Comparison of ENCODE assay signal across 8 mouse cellular contexts in the genomic region with DNA sequence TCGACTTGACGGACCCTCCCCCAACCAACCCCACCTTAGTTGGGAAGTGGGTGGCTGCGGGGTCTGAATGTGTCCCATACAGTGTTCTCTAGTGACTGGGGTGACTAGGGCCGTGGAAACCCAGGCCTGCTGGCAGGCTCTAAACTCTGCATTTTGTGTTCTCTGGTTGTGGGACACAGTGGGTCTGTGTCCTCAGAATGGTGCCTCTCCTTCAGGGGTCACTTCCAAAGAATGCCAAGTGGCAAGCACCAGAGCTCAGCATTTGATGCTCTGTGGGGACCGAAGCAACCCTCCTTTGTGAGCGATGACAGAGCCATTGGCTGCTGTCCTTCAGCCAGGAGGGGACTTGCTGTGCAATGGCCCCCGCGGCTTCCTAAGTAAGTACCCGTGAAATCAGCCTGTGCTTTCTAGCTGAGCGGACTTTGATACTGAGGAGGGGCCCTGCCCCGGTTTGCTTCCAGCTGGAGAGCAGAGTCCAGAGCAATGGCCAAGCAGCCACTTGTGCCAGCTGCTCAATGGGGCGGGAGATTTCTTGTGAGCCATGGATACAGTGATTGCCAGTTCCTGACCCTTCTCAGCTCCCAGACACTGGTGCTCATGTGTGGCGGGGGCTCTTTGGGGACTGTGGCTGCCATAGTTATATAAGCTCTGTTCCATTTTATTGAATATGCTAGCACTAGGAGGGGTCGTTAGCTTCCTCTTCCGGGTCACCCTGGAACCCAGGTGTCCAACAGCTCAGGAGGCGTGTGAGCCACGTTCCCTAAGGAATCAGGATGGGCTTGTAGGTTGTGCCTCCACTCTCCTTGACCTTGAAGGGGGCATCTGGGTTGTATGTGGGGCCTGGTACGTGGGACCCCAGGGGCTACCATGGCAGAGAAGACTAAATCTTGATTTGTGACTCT.
A peak's percentile ranks its signal among the peaks of the same experiment; 100 is the strongest.
DNase-seq lines count a peak whose midpoint lies in the region; ATAC-seq lines count a peak whose summit lies in the region.

No protein-coding gene starts in this region.

- no peak for ATAC-seq in forebrain, embryonic 12.5 days (ENCODE audit: low FRiP score)
- peak; percentile 82 for ATAC-seq in kidney, embryonic 16.5 days (ENCODE audit: low FRiP score, low TSS enrichment)
- peak; percentile 82 for ATAC-seq in midbrain, embryonic 16.5 days

- H3K27ac ChIP-seq in forebrain, embryonic 12.5 days = peak overlapping the region; percentile 44; the same call in 1 of the 2 replicates
- H3K27ac ChIP-seq in kidney, embryonic 16.5 days (ENCODE audit: low read length) = peak overlapping the region; percentile 21
- no peak overlapping the region for H3K27ac ChIP-seq in midbrain, embryonic 16.5 days (ENCODE audit: low read length)

- DNase-seq in layer of hippocampus, adult 9-11 months = peak; percentile 26
- DNase-seq in layer of hippocampus, adult 9-10 months (ENCODE audit: low spot score) = no peak
- no peak for DNase-seq in MN1 (ENCODE audit: low spot score)
- DNase-seq in urinary bladder, adult 2 months (ENCODE audit: low spot score) = no peak
- DNase-seq in thymus, postnatal 10 days (ENCODE audit: low spot score in 2 of 2) = no peak

- no peaks in the 10 kb centered on the region for H3K36me3 ChIP-seq in forebrain, embryonic 12.5 days (replicated peaks)
- H3K36me3 ChIP-seq in kidney, embryonic 16.5 days (ENCODE audit: insufficient read depth, low read length) = no peaks in the 10 kb centered on the region
- H3K36me3 ChIP-seq in midbrain, embryonic 16.5 days (ENCODE audit: control insufficient read depth, insufficient read depth, low read length) = no peaks in the 10 kb centered on the region

- no peaks in the 10 kb centered on the region for H3K9me3 ChIP-seq in forebrain, embryonic 12.5 days
- no peaks in the 10 kb centered on the region for H3K9me3 ChIP-seq in kidney, embryonic 16.5 days (ENCODE audit: low read length)
- no peaks in the 10 kb centered on the region for H3K9me3 ChIP-seq in midbrain, embryonic 16.5 days (replicated peaks; ENCODE audit: control insufficient read depth, low read length, poor library complexity, severe bottlenecking)

- no peak overlapping the region for H3K4me3 ChIP-seq in forebrain, embryonic 12.5 days (replicated peaks)
- no peak overlapping the region for H3K4me3 ChIP-seq in kidney, embryonic 16.5 days (ENCODE audit: low read length)
- H3K4me3 ChIP-seq in midbrain, embryonic 16.5 days (ENCODE audit: low read depth, low read length) = no peak overlapping the region

- peaks cover 27% of the 10 kb centered on the region for H3K27me3 ChIP-seq in forebrain, embryonic 12.5 days
- no peaks in the 10 kb centered on the region for H3K27me3 ChIP-seq in kidney, embryonic 16.5 days (ENCODE audit: insufficient read depth, low read length)
- H3K27me3 ChIP-seq in midbrain, embryonic 16.5 days (ENCODE audit: control insufficient read depth, insufficient read depth, low read depth, low read length) = peaks cover 7% of the 10 kb centered on the region

- H3K9ac ChIP-seq in forebrain, embryonic 12.5 days = no peak overlapping the region
- no peak overlapping the region for H3K9ac ChIP-seq in kidney, embryonic 16.5 days (replicated peaks; ENCODE audit: low read length)
- no peak overlapping the region for H3K9ac ChIP-seq in midbrain, embryonic 16.5 days (ENCODE audit: low read depth, low read length)

- WGBS in forebrain, embryonic 12.5 days = 54% methylated on average over 18 of the region's 18 CpGs
- WGBS in kidney, embryonic 16.5 days = 45% methylated on average over 18 of the region's 18 CpGs
- 30% methylated on average over 18 of the region's 18 CpGs for WGBS in midbrain, embryonic 16.5 days

- no peak overlapping the region for H3K4me2 ChIP-seq in forebrain, embryonic 12.5 days
- H3K4me2 ChIP-seq in kidney, embryonic 16.5 days (replicated peaks; ENCODE audit: low read depth, low read length) = no peak overlapping the region
- H3K4me2 ChIP-seq in midbrain, embryonic 16.5 days (ENCODE audit: low read length) = no peak overlapping the region

- peaks cover 26% of the 10 kb centered on the region for H3K4me1 ChIP-seq in forebrain, embryonic 12.5 days
- peaks cover 13% of the 10 kb centered on the region for H3K4me1 ChIP-seq in kidney, embryonic 16.5 days (ENCODE audit: insufficient read depth, low read length)
- H3K4me1 ChIP-seq in midbrain, embryonic 16.5 days (ENCODE audit: control insufficient read depth, insufficient read depth, low read length) = peaks cover 8% of the 10 kb centered on the region; the same call in 1 of the 2 replicates
